In genomic region chr13:76056261-76056724, GRCm38 (mm10) we compare ENCODE assay signal across 8 mouse cellular contexts. TPM values are rescaled to one million over a fixed set of nuclear protein-coding genes. Genes with fewer than 3 reads are reported as not detected.
DNase-seq lines count a peak whose midpoint lies in the region; ATAC-seq and TF ChIP-seq lines count a peak whose summit lies in the region.

No protein-coding gene starts in this region.

- peak; percentile 68 to 77 for DNase-seq in adrenal gland, postnatal 36 days
- peak; percentile 85 for DNase-seq in embryonic facial prominence, embryonic 10.5 days (ENCODE audit: low spot score)
- peak; percentile 77 for DNase-seq in left cerebral cortex, postnatal 4 days
- peak; percentile 82 for DNase-seq in midbrain, embryonic 10.5 days (ENCODE audit: low spot score)
- peak; percentile 82 for DNase-seq in right cerebral cortex, postnatal 25 days
- no peak for DNase-seq in adipocyte (ENCODE audit: low spot score)

- WGBS in embryonic facial prominence, embryonic 10.5 days: under 1% methylated on average over 34 of the region's 34 CpGs
- 0% methylated on average over 34 of the region's 34 CpGs for WGBS in intestine, postnatal 0 days
- 0% methylated on average over 34 of the region's 34 CpGs for WGBS in midbrain, embryonic 10.5 days

- peaks cover 18% of the 10 kb centered on the region for H3K4me1 ChIP-seq in embryonic facial prominence, embryonic 10.5 days
- H3K4me1 ChIP-seq in intestine, postnatal 0 days (replicated peaks; ENCODE audit: control insufficient read depth, insufficient read depth, low read length): peaks cover 6% of the 10 kb centered on the region; the same call in 1 of the 2 replicates
- peaks cover 19% of the 10 kb centered on the region for H3K4me1 ChIP-seq in midbrain, embryonic 10.5 days

- peak overlapping the region; percentile 65; the same call in 1 of the 2 replicates for H3K27ac ChIP-seq in embryonic facial prominence, embryonic 10.5 days (replicated peaks)
- H3K27ac ChIP-seq in intestine, postnatal 0 days (ENCODE audit: low read depth, low read length): no peak overlapping the region
- peak overlapping the region; percentile 63 for H3K27ac ChIP-seq in midbrain, embryonic 10.5 days (replicated peaks)

- no peaks in the 10 kb centered on the region for H3K36me3 ChIP-seq in embryonic facial prominence, embryonic 10.5 days (replicated peaks)
- no peaks in the 10 kb centered on the region for H3K36me3 ChIP-seq in intestine, postnatal 0 days (ENCODE audit: control insufficient read depth, insufficient read depth)
- H3K36me3 ChIP-seq in midbrain, embryonic 10.5 days: no peaks in the 10 kb centered on the region

- ATAC-seq in granulocyte monocyte progenitor cell, adult 5-6 weeks (replicated peaks; ENCODE audit: poor library complexity, severe bottlenecking): peak; percentile 72
- peak; percentile 89 for ATAC-seq in intestine, postnatal 0 days

- peaks cover 59% of the 10 kb centered on the region for H3K27me3 ChIP-seq in embryonic facial prominence, embryonic 10.5 days (replicated peaks; ENCODE audit: low read depth, poor library complexity, severe bottlenecking)
- H3K27me3 ChIP-seq in intestine, postnatal 0 days (replicated peaks; ENCODE audit: control insufficient read depth, insufficient read depth, low read length): peaks cover 27% of the 10 kb centered on the region
- H3K27me3 ChIP-seq in midbrain, embryonic 10.5 days (ENCODE audit: low read depth, poor library complexity, severe bottlenecking): peaks cover 60% of the 10 kb centered on the region

- intact Hi-C loops in left cerebral cortex, postnatal 4 days (cut with DNase I): no loop called here

- H3K4me3 ChIP-seq in embryonic facial prominence, embryonic 10.5 days: peak overlapping the region; percentile 66
- peak overlapping the region; percentile 48 for H3K4me3 ChIP-seq in intestine, postnatal 0 days (ENCODE audit: low read depth, low read length)
- H3K4me3 ChIP-seq in midbrain, embryonic 10.5 days: peak overlapping the region; percentile 66

- peak; percentile 74 for TF ChIP-seq CTCF in intestine, postnatal 0 days (IDR thresholded peaks at IDR 0.05; ENCODE audit: low read depth)

- H3K9me3 ChIP-seq in embryonic facial prominence, embryonic 10.5 days: no peaks in the 10 kb centered on the region
- no peaks in the 10 kb centered on the region for H3K9me3 ChIP-seq in intestine, postnatal 0 days (ENCODE audit: control insufficient read depth)
- no peaks in the 10 kb centered on the region for H3K9me3 ChIP-seq in midbrain, embryonic 10.5 days (replicated peaks)

- H3K4me2 ChIP-seq in intestine, postnatal 0 days (replicated peaks; ENCODE audit: low read depth): peak overlapping the region; percentile 84

- H3K9ac ChIP-seq in intestine, postnatal 0 days (ENCODE audit: low read depth, low read length): no peak overlapping the region

RNA-seq across cellular contexts. Expression of gene Gpr150, which starts 0.5 kb away (rescaled TPM):
- total RNA-seq in adrenal gland, postnatal 36 days (2021): not detected
- 0.40 and 0.49 TPM in 2 replicates for polyA plus RNA-seq in embryonic facial prominence, embryonic 10.5 days (2016; fragmentation: Nextera tagmentation; extraction: Ambion mirVana)
- total RNA-seq in granulocyte monocyte progenitor cell, adult 5-6 weeks (2014; fragmentation: Nextera tagmentation): 0.64 TPM in 1 of 2 replicates, not detected in the other
- total RNA-seq in granulocyte monocyte progenitor cell, adult 5-6 weeks (2017): 0.04 and 1.0 TPM in 2 replicates
- polyA plus RNA-seq in intestine, postnatal 0 days (2015; fragmentation: Nextera tagmentation; extraction: Ambion mirVana): 0.07 and 0.09 TPM in 2 replicates
- 1 to 10 TPM; 2.8 to 2.9 TPM for total RNA-seq in left cerebral cortex, postnatal 4 days (2021)
- 0.55 and 0.60 TPM in 2 replicates for polyA plus RNA-seq in midbrain, embryonic 10.5 days (2016; fragmentation: Nextera tagmentation; extraction: Ambion mirVana)

RNA-seq across cellular contexts. Expression of gene Rfesd, which starts 37.8 kb away (rescaled TPM):
- total RNA-seq in adrenal gland, postnatal 36 days (2021): 10 to 100 TPM; 19.0 to 24.4 TPM
- polyA plus RNA-seq in embryonic facial prominence, embryonic 10.5 days (2016; fragmentation: Nextera tagmentation; extraction: Ambion mirVana): 24.1 and 26.2 TPM in 2 replicates
- total RNA-seq in granulocyte monocyte progenitor cell, adult 5-6 weeks (2014; fragmentation: Nextera tagmentation): 5.7 and 13.8 TPM in 2 replicates
- total RNA-seq in granulocyte monocyte progenitor cell, adult 5-6 weeks (2017): 6.2 and 6.7 TPM in 2 replicates
- 16.6 and 16.7 TPM in 2 replicates for polyA plus RNA-seq in intestine, postnatal 0 days (2015; fragmentation: Nextera tagmentation; extraction: Ambion mirVana)
- 10 to 100 TPM; 14.2 to 15.1 TPM for total RNA-seq in left cerebral cortex, postnatal 4 days (2021)
- polyA plus RNA-seq in midbrain, embryonic 10.5 days (2016; fragmentation: Nextera tagmentation; extraction: Ambion mirVana): 19.7 and 26.5 TPM in 2 replicates

RNA-seq across cellular contexts. Expression of gene Arsk, which starts 42.2 kb away (rescaled TPM):
- 10 to 100 TPM in 1 of 2 experiments, 1 to 10 TPM in 1; 7.5 to 11.1 TPM for total RNA-seq in adrenal gland, postnatal 36 days (2021)
- 4.6 and 5.3 TPM in 2 replicates for polyA plus RNA-seq in embryonic facial prominence, embryonic 10.5 days (2016; fragmentation: Nextera tagmentation; extraction: Ambion mirVana)
- total RNA-seq in granulocyte monocyte progenitor cell, adult 5-6 weeks (2014; fragmentation: Nextera tagmentation): 9.9 and 15.8 TPM in 2 replicates
- total RNA-seq in granulocyte monocyte progenitor cell, adult 5-6 weeks (2017): 15.3 and 16.9 TPM in 2 replicates
- polyA plus RNA-seq in intestine, postnatal 0 days (2015; fragmentation: Nextera tagmentation; extraction: Ambion mirVana): 2.3 and 3.1 TPM in 2 replicates
- total RNA-seq in left cerebral cortex, postnatal 4 days (2021): 1 to 10 TPM; 4.0 to 5.7 TPM
- polyA plus RNA-seq in midbrain, embryonic 10.5 days (2016; fragmentation: Nextera tagmentation; extraction: Ambion mirVana): 4.1 and 6.0 TPM in 2 replicates

RNA-seq across cellular contexts. Expression of gene Ttc37, which starts 42.2 kb away (rescaled TPM):
- 10 to 100 TPM; 27.1 to 29.2 TPM for total RNA-seq in adrenal gland, postnatal 36 days (2021)
- polyA plus RNA-seq in embryonic facial prominence, embryonic 10.5 days (2016; fragmentation: Nextera tagmentation; extraction: Ambion mirVana): 16.0 and 17.0 TPM in 2 replicates
- 29.8 and 33.2 TPM in 2 replicates for total RNA-seq in granulocyte monocyte progenitor cell, adult 5-6 weeks (2014; fragmentation: Nextera tagmentation)
- 37.3 and 42.9 TPM in 2 replicates for total RNA-seq in granulocyte monocyte progenitor cell, adult 5-6 weeks (2017)
- polyA plus RNA-seq in intestine, postnatal 0 days (2015; fragmentation: Nextera tagmentation; extraction: Ambion mirVana): 3.9 and 4.0 TPM in 2 replicates
- 10 to 100 TPM; 24.4 to 28.2 TPM for total RNA-seq in left cerebral cortex, postnatal 4 days (2021)
- 11.9 and 12.3 TPM in 2 replicates for polyA plus RNA-seq in midbrain, embryonic 10.5 days (2016; fragmentation: Nextera tagmentation; extraction: Ambion mirVana)
